Mouse (Mus musculus) kidney, embryonic 16.5 days (tissue): ENCODE results near the gene Gm10382. TPM values are rescaled to one million over a fixed set of nuclear protein-coding genes. Genes with fewer than 3 reads are reported as not detected.
A peak's percentile ranks its signal among the peaks of the same experiment; 100 is the strongest.

Experiments
- ATAC-seq: fragments of 200-750 bp; cut with Nextera tagmentation; 2 replicates; pipeline ENCODE4 v1.8.0; 2017; ENCODE audit warnings: moderate TSS enrichment; ENCODE audit not compliant: low FRiP score, low TSS enrichment
- H3K27ac ChIP-seq: fragments of 300-500 bp; sonication (generic); 2 replicates; pipeline ENCODE4 v1.5.1; 2014; ENCODE audit warnings: low read length
- H3K27me3 ChIP-seq: fragments of 300-500 bp; sonication (generic); 2 replicates; pipeline ENCODE4 v1.6.1; 2014; ENCODE audit warnings: low read length, control low read depth, mixed read lengths; ENCODE audit not compliant: insufficient read depth
- H3K36me3 ChIP-seq: fragments of 300-500 bp; sonication (generic); 2 replicates; pipeline ENCODE4 v1.6.1; 2014; ENCODE audit warnings: low read length, control low read depth, mixed read lengths; ENCODE audit not compliant: insufficient read depth
- H3K4me1 ChIP-seq: fragments of 300-500 bp; sonication (generic); 2 replicates; pipeline ENCODE4 v1.6.1; 2014; ENCODE audit warnings: low read length, control low read depth, mixed read lengths; ENCODE audit not compliant: insufficient read depth
- H3K4me2 ChIP-seq: fragments of 300-500 bp; sonication (generic); replicated peaks from 2 replicates; pipeline ENCODE4 v1.6.1; 2014; ENCODE audit warnings: low read depth, low read length
- H3K4me3 ChIP-seq: fragments of 300-500 bp; sonication (generic); 2 replicates; pipeline ENCODE4 v1.5.1; 2014; ENCODE audit warnings: mild to moderate bottlenecking, low read length
- H3K9ac ChIP-seq: fragments of 300-500 bp; sonication (generic); replicated peaks from 2 replicates; pipeline ENCODE4 v1.6.1; 2014; ENCODE audit warnings: low read length
- H3K9me3 ChIP-seq: fragments of 300-500 bp; sonication (generic); 2 replicates; pipeline ENCODE4 v1.6.1; 2016; ENCODE audit warnings: low read length, control low read depth
- WGBS: fragments of 180-500 bp; shearing (Covaris S2); extraction: QIAGEN DNeasy Blood & Tissue Kit; methylation state at CpG from one replicate; pipeline ENCODE4 v1.1.7; 2014; 5-methylcytosine and 5-hydroxymethylcytosine counted together
- polyA plus RNA-seq: library from polyadenylated mRNA; unstranded; fragments of >200 nt; fragmentation: Nextera tagmentation; extraction: Ambion mirVana; gene quantifications from 2 replicates; pipeline ENCODE4 v1.2.1, GENCODE M21; 2015

Gm10382 gene
- polyA plus RNA-seq, 1 experiment from 2014 or later, result 0.34 TPM

DNA sequence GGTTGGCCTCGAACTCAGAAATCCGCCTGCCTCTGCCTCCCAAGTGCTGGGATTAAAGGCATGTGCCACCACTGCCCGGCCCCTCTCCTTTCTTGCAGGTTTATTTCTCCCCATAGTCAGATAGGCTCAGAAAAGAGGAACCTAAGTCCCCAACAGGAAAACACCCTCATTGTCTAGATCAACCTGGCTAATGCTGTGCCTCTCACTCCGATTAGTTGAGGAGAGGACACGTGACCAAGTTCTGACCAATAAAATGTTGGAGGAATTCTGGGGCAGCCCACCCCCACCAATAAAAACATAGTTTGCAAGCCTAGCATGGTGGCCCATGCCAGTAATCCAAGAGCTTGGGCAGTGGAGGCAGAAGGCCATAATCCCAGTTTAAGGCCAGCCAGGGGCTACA, 37.2 kb upstream of the Gm10382 start:
- 94% methylated on average over 5 of the region's 5 CpGs for WGBS

DNA sequence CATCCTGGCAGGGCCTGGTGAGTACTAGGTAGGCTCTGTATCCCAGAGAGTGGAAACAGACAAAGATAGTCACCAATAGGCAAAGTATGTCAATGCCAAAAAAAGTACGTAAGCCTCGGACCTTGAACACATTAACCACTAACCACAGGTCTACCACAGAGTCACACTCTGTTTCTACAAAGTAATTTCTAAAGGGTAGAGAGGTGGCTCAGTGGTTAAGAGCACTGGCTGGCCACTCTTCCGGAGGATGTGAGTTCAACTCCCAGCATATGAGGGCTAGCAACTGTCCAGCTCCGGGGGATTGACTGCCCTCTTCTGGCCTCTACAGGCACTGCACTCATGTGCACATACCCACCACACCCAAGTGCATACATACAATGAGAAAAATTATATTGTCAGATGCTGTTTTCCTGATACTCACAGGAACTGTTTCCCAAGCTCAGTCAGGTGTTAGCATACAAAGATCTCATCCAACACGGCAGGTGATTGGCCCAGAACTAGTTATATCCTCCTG, 36.3 kb upstream of the Gm10382 start:
- WGBS, result 93% methylated on average over 5 of the region's 5 CpGs
- H3K4me1 ChIP-seq, result 0 out of 2 replicates have a peak, but pooled peaks cover under 1% of the 10 kb centered on the region
- no peak overlapping the region for H3K4me3 ChIP-seq
- no peaks in the 10 kb centered on the region for H3K27me3 ChIP-seq
- H3K9ac ChIP-seq, result no peak overlapping the region
- no peak overlapping the region for H3K27ac ChIP-seq
- H3K36me3 ChIP-seq, result no peaks in the 10 kb centered on the region
- H3K9me3 ChIP-seq, result peaks cover 3% of the 10 kb centered on the region
- H3K4me2 ChIP-seq, result no peak overlapping the region
- no peak for ATAC-seq

More for the DNA sequence above, 37.2 kb upstream of the Gm10382 start:
- Histone ChIP-seq H3K27me3 (no peaks in the 10 kb centered on the region), H3K27ac (no peak overlapping the region), H3K9ac (no peak overlapping the region), H3K4me3 (no peak overlapping the region), H3K4me1 (no peaks in the 10 kb centered on the region), H3K36me3 (no peaks in the 10 kb centered on the region), H3K4me2 (no peak overlapping the region), H3K9me3 (peaks cover 3% of the 10 kb centered on the region)
- ATAC-seq, result no peak

DNA sequence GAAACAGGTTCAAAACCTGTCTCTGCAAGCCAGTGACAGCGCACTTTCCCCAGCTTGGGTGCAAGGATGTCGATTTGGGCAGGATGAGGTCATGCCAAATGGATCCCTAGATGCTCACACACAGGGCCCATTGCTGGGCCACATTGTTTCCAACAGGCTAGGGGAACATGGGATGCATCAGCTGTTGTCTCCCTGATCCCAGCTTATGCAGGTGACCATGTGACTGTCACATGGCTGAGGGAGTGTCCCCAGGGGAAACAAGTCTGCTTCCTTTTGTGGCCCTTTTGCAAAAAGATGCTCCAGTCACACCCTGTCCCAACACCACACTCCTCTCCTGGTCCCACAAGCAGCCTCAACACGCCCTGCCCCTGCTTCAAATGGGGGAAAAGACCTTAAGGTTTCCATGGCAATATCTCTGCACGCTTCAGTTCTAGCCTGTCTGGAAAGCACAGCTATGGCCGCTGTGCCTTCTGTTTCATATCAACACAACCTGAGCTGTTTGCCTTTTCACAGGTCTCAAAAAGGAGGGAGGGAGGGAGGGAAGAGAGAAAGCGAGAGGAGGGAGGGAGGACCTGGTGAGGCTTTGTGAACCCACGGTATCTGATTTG, 34.1 kb upstream of the Gm10382 start:
- H3K4me2 ChIP-seq, result no peak overlapping the region
- no peak overlapping the region for H3K4me3 ChIP-seq
- H3K4me1 ChIP-seq, result peaks cover 5% of the 10 kb centered on the region; the same call in 1 of the 2 replicates
- no peak overlapping the region for H3K27ac ChIP-seq
- H3K27me3 ChIP-seq, result no peaks in the 10 kb centered on the region
- ATAC-seq, result no peak
- no peak overlapping the region for H3K9ac ChIP-seq
- WGBS, result 46% methylated on average over 7 of the region's 7 CpGs
- H3K9me3 ChIP-seq, result peaks cover 3% of the 10 kb centered on the region
- no peaks in the 10 kb centered on the region for H3K36me3 ChIP-seq

DNA sequence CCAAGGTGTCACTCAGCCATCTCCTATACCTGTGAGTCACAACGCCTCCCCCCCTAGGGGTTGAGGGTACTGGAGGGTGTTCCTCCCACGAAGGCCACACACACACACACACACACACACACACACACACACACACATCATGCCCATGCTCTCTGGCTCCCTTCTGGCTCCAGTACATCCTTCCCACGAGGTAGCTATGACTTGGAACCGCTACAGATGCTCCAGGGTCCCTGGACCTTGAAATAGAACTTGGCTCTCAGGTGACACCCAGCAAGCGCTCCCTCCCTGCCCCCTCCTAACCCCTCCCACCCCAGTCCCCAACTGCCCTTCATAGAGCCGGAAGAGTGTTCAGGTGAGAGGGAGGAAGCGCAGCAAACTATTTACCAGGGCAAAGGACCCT, 33.5 kb upstream of the Gm10382 start:
- WGBS, result 32% methylated on average over 7 of the region's 7 CpGs

DNA sequence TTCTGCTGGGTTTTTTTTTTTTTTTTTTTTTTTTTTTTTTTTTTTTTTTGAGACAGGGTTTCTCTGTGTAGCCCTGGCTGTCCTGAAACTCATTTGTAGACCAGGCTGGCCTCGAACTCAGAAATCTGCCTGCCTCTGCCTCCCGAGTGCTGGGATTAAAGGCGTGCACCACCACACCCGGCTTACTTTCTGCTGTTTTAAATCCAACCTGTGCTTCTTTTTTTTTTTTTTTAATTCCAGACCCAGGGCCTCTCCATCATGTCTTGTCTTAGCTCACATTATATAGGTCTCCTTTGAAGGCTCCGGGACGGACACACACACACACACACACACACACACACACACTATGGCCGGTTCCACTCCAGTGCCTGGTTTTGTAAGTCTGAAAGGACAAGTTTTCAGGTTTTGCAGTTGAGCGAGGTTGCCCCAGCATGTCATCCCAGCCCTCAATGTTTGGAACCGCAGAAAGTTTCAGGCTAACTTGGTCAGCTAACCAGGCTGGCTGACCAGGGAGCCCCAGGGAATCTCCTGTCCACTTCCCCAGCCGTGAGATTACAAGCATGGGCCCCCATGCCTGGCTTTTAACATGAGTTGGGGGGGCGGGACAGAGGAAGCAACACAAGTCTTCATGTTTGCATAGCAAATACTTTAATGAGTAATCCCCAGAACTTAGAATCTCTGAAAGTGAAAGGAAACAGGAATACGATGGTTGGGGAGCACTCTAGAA, 31.4 kb upstream of the Gm10382 start:
- Histone ChIP-seq H3K9me3 (peaks cover 3% of the 10 kb centered on the region), H3K36me3 (no peaks in the 10 kb centered on the region), H3K4me3 (no peak overlapping the region), H3K27ac (no peak overlapping the region), H3K27me3 (no peaks in the 10 kb centered on the region), H3K4me1 (peaks cover 5% of the 10 kb centered on the region; the same call in 1 of the 2 replicates), H3K9ac (no peak overlapping the region), H3K4me2 (no peak overlapping the region)
- 69% methylated on average over 12 of the region's 12 CpGs for WGBS
- no peak for ATAC-seq

More for the DNA sequence above, 33.5 kb upstream of the Gm10382 start:
- Histone ChIP-seq H3K4me2 (no peak overlapping the region), H3K9me3 (peaks cover 3% of the 10 kb centered on the region), H3K27me3 (no peaks in the 10 kb centered on the region), H3K27ac (no peak overlapping the region), H3K9ac (no peak overlapping the region), H3K4me1 (peaks cover 5% of the 10 kb centered on the region; the same call in 1 of the 2 replicates), H3K36me3 (no peaks in the 10 kb centered on the region), H3K4me3 (no peak overlapping the region)
- ATAC-seq, result no peak

DNA sequence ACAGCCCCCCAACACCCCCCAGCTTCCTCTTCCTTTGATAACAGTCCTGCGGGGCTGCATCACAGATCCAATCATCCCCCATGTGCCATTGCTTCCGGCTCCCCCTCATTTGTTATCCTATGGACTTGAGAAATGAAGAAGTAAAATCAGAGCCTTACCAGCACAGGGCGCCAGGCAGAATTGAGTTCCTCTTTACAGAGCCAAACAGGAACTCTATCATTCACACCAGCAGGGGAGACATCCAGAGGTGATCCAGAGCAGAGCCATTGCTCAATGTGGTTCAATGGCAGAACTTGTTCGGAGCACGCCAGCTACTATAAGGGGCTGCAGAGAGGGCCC, 30.9 kb upstream of the Gm10382 start:
- no peaks in the 10 kb centered on the region for H3K9me3 ChIP-seq
- 65% methylated on average over 5 of the region's 5 CpGs for WGBS
- no peak overlapping the region for H3K4me2 ChIP-seq
- H3K4me3 ChIP-seq, result no peak overlapping the region
- H3K36me3 ChIP-seq, result no peaks in the 10 kb centered on the region
- no peak overlapping the region for H3K27ac ChIP-seq
- H3K9ac ChIP-seq, result no peak overlapping the region
- no peak for ATAC-seq
- no peaks in the 10 kb centered on the region for H3K27me3 ChIP-seq
- H3K4me1 ChIP-seq, result peaks cover 5% of the 10 kb centered on the region; the same call in 1 of the 2 replicates

DNA sequence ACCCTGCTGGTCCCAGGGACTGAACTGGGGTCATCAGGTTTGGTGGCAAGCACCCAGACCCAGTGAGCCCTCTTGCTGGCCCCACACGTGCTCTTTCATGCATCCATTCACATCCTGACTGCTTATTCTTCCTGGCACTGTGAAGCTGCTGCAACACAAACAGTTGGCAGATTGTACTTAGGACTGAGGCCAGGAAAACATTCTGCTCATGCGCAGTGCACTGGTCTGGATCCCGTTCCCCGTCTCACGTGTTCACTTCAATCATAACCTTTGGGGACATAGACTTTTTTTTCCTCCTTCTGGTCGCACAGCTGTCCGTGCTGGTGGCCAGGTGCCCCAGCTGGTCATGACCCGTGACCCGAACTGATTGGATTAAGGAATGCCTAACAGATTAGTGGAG, 28.6 kb upstream of the Gm10382 start:
- no peak overlapping the region for H3K4me3 ChIP-seq
- H3K4me2 ChIP-seq, result no peak overlapping the region
- H3K27ac ChIP-seq, result peak overlapping the region; percentile 7; the same call in 1 of the 2 replicates
- ATAC-seq, result no peak
- no peaks in the 10 kb centered on the region for H3K36me3 ChIP-seq
- no peaks in the 10 kb centered on the region for H3K27me3 ChIP-seq
- 61% methylated on average over 9 of the region's 9 CpGs for WGBS
- H3K9me3 ChIP-seq, result no peaks in the 10 kb centered on the region
- H3K4me1 ChIP-seq, result peaks cover 5% of the 10 kb centered on the region; the same call in 1 of the 2 replicates
- 0 out of 2 replicates have a peak overlapping the region, but pooled peaks have one; percentile 12 for H3K9ac ChIP-seq

DNA sequence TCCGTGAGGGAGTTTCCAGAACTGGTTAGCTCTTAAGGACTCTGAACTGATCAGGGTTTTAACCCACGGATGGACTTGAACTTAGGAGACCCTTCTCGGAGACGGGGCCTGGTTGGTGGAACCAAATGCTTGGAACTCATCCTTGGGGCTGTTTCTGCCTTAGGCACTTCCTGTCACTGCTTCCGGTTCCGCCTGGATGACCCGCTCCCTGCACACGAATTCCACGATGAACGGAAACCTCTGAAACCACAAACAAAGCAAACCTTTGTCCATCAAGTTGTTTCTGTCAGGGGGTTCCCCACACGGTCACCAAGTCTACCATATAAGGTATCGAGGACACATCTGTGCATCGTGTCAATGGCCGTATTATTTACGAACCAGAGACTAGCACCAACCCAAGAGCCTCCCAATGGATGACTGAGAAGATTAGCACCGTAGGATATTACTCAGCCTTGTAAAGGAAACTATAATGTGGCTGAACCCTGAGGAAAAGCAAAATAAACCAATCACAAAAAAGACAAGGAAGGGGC, 28.1 kb upstream of the Gm10382 start:
- WGBS, result 59% methylated on average over 16 of the region's 16 CpGs
- no peak for ATAC-seq
- H3K4me2 ChIP-seq, result no peak overlapping the region
- H3K4me3 ChIP-seq, result no peak overlapping the region
- no peak overlapping the region for H3K9ac ChIP-seq
- H3K9me3 ChIP-seq, result no peaks in the 10 kb centered on the region
- peak overlapping the region; percentile 7; the same call in 1 of the 2 replicates for H3K27ac ChIP-seq
- no peaks in the 10 kb centered on the region for H3K36me3 ChIP-seq
- peaks cover 5% of the 10 kb centered on the region; the same call in 1 of the 2 replicates for H3K4me1 ChIP-seq
- no peaks in the 10 kb centered on the region for H3K27me3 ChIP-seq

DNA sequence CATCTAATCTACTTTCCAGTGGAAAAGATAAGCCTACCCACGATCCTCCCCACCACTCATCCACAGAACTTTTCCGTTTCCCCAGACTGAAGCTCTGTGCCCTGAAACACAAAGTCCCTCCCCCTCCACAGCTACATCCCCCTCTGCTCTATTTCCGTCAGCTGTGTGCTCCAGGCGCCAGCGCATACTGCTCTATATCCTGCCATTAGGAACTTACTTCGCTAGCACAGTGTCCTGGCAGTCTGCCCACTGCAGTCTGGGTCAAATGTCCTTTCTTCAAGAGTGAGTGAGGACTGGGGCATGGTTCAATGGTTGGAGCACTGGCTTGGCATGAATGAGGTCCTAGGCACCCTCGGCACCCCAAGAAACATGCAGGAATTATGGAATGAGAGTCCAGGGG, 25.2 kb upstream of the Gm10382 start:
- no peaks in the 10 kb centered on the region for H3K27me3 ChIP-seq
- H3K9me3 ChIP-seq, result no peaks in the 10 kb centered on the region
- peak overlapping the region; percentile 7; the same call in 1 of the 2 replicates for H3K27ac ChIP-seq
- ATAC-seq, result peak; percentile 81
- no peak overlapping the region for H3K4me3 ChIP-seq
- no peaks in the 10 kb centered on the region for H3K4me1 ChIP-seq
- H3K9ac ChIP-seq, result no peak overlapping the region
- no peaks in the 10 kb centered on the region for H3K36me3 ChIP-seq
- no peak overlapping the region for H3K4me2 ChIP-seq
- WGBS, result 52% methylated on average over 7 of the region's 7 CpGs
